Mouse (Mus musculus): ENCODE measurements around the gene Nek6.

- TF ChIP-seq POLR2A (IDR thresholded peaks at IDR 0.05; ENCODE audit: insufficient read depth, low read length): no peak
- TF ChIP-seq CTCF (IDR thresholded peaks at IDR 0.05; ENCODE audit: low read depth, low read length): no peak
- TF ChIP-seq EP300 (IDR thresholded peaks at IDR 0.05; ENCODE audit: insufficient read depth, low read depth, low read length): no peak
Measured at GRCm38 (mm10) chr2:38519934-38520333, 8.5 kb downstream of the Nek6 start.

Data from ES-Bruce4 (cell line).